Mouse (Mus musculus) heart, postnatal 0 days (tissue): ENCODE measurements around the gene Rnasel. TPM values are rescaled to one million over a fixed set of nuclear protein-coding genes. Genes with fewer than 3 reads are reported as not detected.

Experiments
- ATAC-seq: fragments of 200-750 bp; cut with Nextera tagmentation; 2 replicates; pipeline ENCODE4 v1.8.0; 2017; ENCODE audit warnings: low read depth, moderate number of reproducible peaks, moderate library complexity; ENCODE audit not compliant: insufficient read depth
- DNase-seq: peaks from one replicate; pipeline ENCODE4 v3.0.0-alpha.2; 2016; ENCODE audit warnings: low spot score
- H3K27ac ChIP-seq: fragments of 300-500 bp; sonication (generic); 2 replicates; pipeline ENCODE4 v1.5.1; 2014; ENCODE audit warnings: low read depth, mild to moderate bottlenecking
- H3K27me3 ChIP-seq: fragments of 300-500 bp; sonication (generic); 2 replicates; pipeline ENCODE4 v1.6.1; 2014; ENCODE audit warnings: low read length, mixed read lengths; ENCODE audit not compliant: control insufficient read depth, insufficient read depth
- H3K36me3 ChIP-seq: fragments of 300-500 bp; sonication (generic); replicated peaks from 2 replicates; pipeline ENCODE4 v1.6.1; 2014; ENCODE audit warnings: low read length, mixed read lengths; ENCODE audit not compliant: control insufficient read depth, insufficient read depth
- H3K4me1 ChIP-seq: fragments of 300-500 bp; sonication (generic); 2 replicates; pipeline ENCODE4 v1.6.1; 2014; ENCODE audit warnings: antibody characterized with exemption; ENCODE audit not compliant: control insufficient read depth, insufficient read depth
- H3K4me2 ChIP-seq: fragments of 300-500 bp; sonication (generic); 2 replicates; pipeline ENCODE4 v1.6.1; 2014; ENCODE audit warnings: low read depth, mild to moderate bottlenecking, low read length, moderate library complexity
- H3K4me3 ChIP-seq: fragments of 300-500 bp; sonication (generic); 2 replicates; pipeline ENCODE4 v1.5.1; 2014; ENCODE audit warnings: low read depth, low read length
- H3K9ac ChIP-seq: fragments of 300-500 bp; sonication (generic); replicated peaks from 2 replicates; pipeline ENCODE4 v1.6.1; 2014; ENCODE audit warnings: low read depth, low read length, mixed read lengths
- H3K9me3 ChIP-seq: fragments of 300-500 bp; sonication (generic); replicated peaks from 2 replicates; pipeline ENCODE4 v1.6.1; 2016; ENCODE audit warnings: low read length; ENCODE audit not compliant: control insufficient read depth
- CTCF ChIP-seq: IDR thresholded peaks from 2 replicates; pipeline ENCODE4 v1.5.1; 2016; ENCODE audit warnings: antibody characterized with exemption, control low read depth, low read depth
- EP300 ChIP-seq: IDR thresholded peaks from 2 replicates; pipeline ENCODE4 v1.6.1; 2016; ENCODE audit warnings: antibody characterized with exemption, low read depth
- WGBS: fragments of 180-500 bp; shearing (Covaris S2); extraction: QIAGEN DNeasy Blood & Tissue Kit; methylation state at CpG from one replicate; pipeline ENCODE4 v1.1.7; 2014; 5-methylcytosine and 5-hydroxymethylcytosine counted together
- polyA plus RNA-seq: library from polyadenylated mRNA; unstranded; fragments of >200 nt; fragmentation: Nextera tagmentation; extraction: Ambion mirVana; gene quantifications from 2 replicates; pipeline ENCODE4 v1.2.1, GENCODE M21; 2015
- total RNA-seq: library from RNA; depleted of rRNA; stranded (reverse); fragments of >200 nt; gene quantifications from 2 replicates; pipeline ENCODE4 v1.2.3, GENCODE M21; 2014; ENCODE audit warnings: low replicate concordance

Gene Rnasel
- total and polyA plus RNA-seq, 2 experiments from 2014 or later = 17.4 to 31.4 TPM

GRCm38 (mm10) chr1:153711544-153712262, 37.5 kb upstream of the Rnasel start:
- Histone ChIP-seq H3K36me3 (no peaks in the 10 kb centered on the region), H3K9me3 (no peaks in the 10 kb centered on the region), H3K27me3 (no peaks in the 10 kb centered on the region), H3K4me1 (0 out of 2 replicates have a peak, but pooled peaks cover 5% of the 10 kb centered on the region), H3K4me3 (no peak overlapping the region), H3K4me2 (no peak overlapping the region), H3K9ac (no peak overlapping the region), H3K27ac (no peak overlapping the region)
- DNase-seq = no peak
- 74% methylated on average over 3 of the region's 3 CpGs for WGBS
- no peak for ATAC-seq
- TF ChIP-seq CTCF (no peak), EP300 (no peak)

- TF ChIP-seq CTCF (no peak), EP300 (no peak)
- Histone ChIP-seq H3K9ac (no peak overlapping the region), H3K27me3 (no peaks in the 10 kb centered on the region), H3K4me2 (no peak overlapping the region), H3K36me3 (no peaks in the 10 kb centered on the region), H3K4me3 (no peak overlapping the region), H3K4me1 (0 out of 2 replicates have a peak, but pooled peaks cover 5% of the 10 kb centered on the region), H3K9me3 (no peaks in the 10 kb centered on the region), H3K27ac (no peak overlapping the region)
- DNase-seq = no peak
- 87% methylated on average over 2 of the region's 2 CpGs for WGBS
- no peak for ATAC-seq
These were observed 36.6 kb upstream of the Rnasel start for GRCm38 (mm10) chr1:153712633-153713032.

GRCm38 (mm10) chr1:153717990-153718389, 31.2 kb upstream of the Rnasel start:
- 57% methylated on average over 1 of the region's 1 CpGs for WGBS
- Histone ChIP-seq H3K9me3 (no peaks in the 10 kb centered on the region), H3K4me3 (no peak overlapping the region), H3K4me1 (no peaks in the 10 kb centered on the region), H3K27ac (no peak overlapping the region), H3K36me3 (no peaks in the 10 kb centered on the region), H3K27me3 (no peaks in the 10 kb centered on the region), H3K4me2 (no peak overlapping the region), H3K9ac (no peak overlapping the region)
- DNase-seq (no peak), ATAC-seq (no peak)
- TF ChIP-seq EP300 (no peak), CTCF (no peak)

- Histone ChIP-seq H3K9ac (no peak overlapping the region), H3K36me3 (no peaks in the 10 kb centered on the region), H3K4me1 (no peaks in the 10 kb centered on the region), H3K4me3 (no peak overlapping the region), H3K27me3 (no peaks in the 10 kb centered on the region), H3K27ac (no peak overlapping the region), H3K4me2 (no peak overlapping the region), H3K9me3 (no peaks in the 10 kb centered on the region)
- no peak for DNase-seq
- ATAC-seq = no peak
- WGBS = 64% methylated on average over 7 of the region's 7 CpGs
- no peak for TF ChIP-seq EP300
- TF ChIP-seq CTCF = no peak
These were observed 28.3 kb upstream of the Rnasel start for GRCm38 (mm10) chr1:153720935-153721334.

- no peak for TF ChIP-seq CTCF
- DNase-seq (no peak), ATAC-seq (no peak)
- no peaks in the 10 kb centered on the region for H3K9me3 ChIP-seq
- H3K4me2 ChIP-seq = no peak overlapping the region
- 61% methylated on average over 9 of the region's 9 CpGs for WGBS
- no peaks in the 10 kb centered on the region for H3K27me3 ChIP-seq
- no peaks in the 10 kb centered on the region for H3K4me1 ChIP-seq
- no peaks in the 10 kb centered on the region for H3K36me3 ChIP-seq
- H3K4me3 ChIP-seq = no peak overlapping the region
- H3K27ac ChIP-seq = no peak overlapping the region
- no peak overlapping the region for H3K9ac ChIP-seq
These were observed 27.5 kb upstream of the Rnasel start for GRCm38 (mm10) chr1:153721565-153722310.
